Mouse (Mus musculus) forebrain, embryonic 11.5 days (tissue): Measurements from ENCODE around the gene Klhl8. TPM values are rescaled to one million over a fixed set of nuclear protein-coding genes. Genes with fewer than 3 reads are reported as not detected.
A peak's percentile ranks its signal among the peaks of the same experiment; 100 is the strongest.

Experiments
- ATAC-seq: fragments of 200-750 bp; cut with Nextera tagmentation; replicated peaks from 2 replicates; pipeline ENCODE4 v1.8.0; 2017; ENCODE audit warnings: moderate TSS enrichment; ENCODE audit not compliant: low FRiP score
- DNase-seq: peaks from one replicate; pipeline ENCODE4 v3.0.0-alpha.2; 2017; ENCODE audit warnings: low spot score
- H3K27ac ChIP-seq: fragments of 300-500 bp; sonication (generic); 2 replicates; pipeline ENCODE4 v1.5.1; 2014; ENCODE audit warnings: low read depth, low read length
- H3K27me3 ChIP-seq: fragments of 300-500 bp; sonication (generic); 2 replicates; pipeline ENCODE4 v1.6.1; 2014; ENCODE audit warnings: mild to moderate bottlenecking, low read length, mixed read lengths; ENCODE audit not compliant: control insufficient read depth, insufficient read depth
- H3K36me3 ChIP-seq: fragments of 300-500 bp; sonication (generic); 2 replicates; pipeline ENCODE4 v1.6.1; 2014; ENCODE audit warnings: mild to moderate bottlenecking, low read length, moderate library complexity, mixed read lengths; ENCODE audit not compliant: control insufficient read depth, insufficient read depth
- H3K4me1 ChIP-seq: fragments of 300-500 bp; sonication (generic); replicated peaks from 2 replicates; pipeline ENCODE4 v1.6.1; 2014; ENCODE audit warnings: low read length, mixed read lengths; ENCODE audit not compliant: control insufficient read depth, insufficient read depth
- H3K4me2 ChIP-seq: fragments of 300-500 bp; sonication (generic); 2 replicates; pipeline ENCODE4 v1.6.1; 2014; ENCODE audit warnings: low read depth, mild to moderate bottlenecking, low read length, moderate library complexity, mixed read lengths; ENCODE audit not compliant: severe bottlenecking
- H3K4me3 ChIP-seq: fragments of 300-500 bp; sonication (generic); 2 replicates; pipeline ENCODE4 v1.5.1; 2014; ENCODE audit warnings: low read depth, low read length
- H3K9ac ChIP-seq: fragments of 300-500 bp; sonication (generic); 2 replicates; pipeline ENCODE4 v1.6.1; 2014; ENCODE audit warnings: low read length
- H3K9me3 ChIP-seq: fragments of 300-500 bp; sonication (generic); 2 replicates; pipeline ENCODE4 v1.6.1; 2016; ENCODE audit warnings: low read length, mixed read lengths; ENCODE audit not compliant: control insufficient read depth
- WGBS: fragments of 180-500 bp; shearing (Covaris S2); extraction: QIAGEN DNeasy Blood & Tissue Kit; methylation state at CpG from one replicate; pipeline ENCODE4 v1.1.7; 2014; 5-methylcytosine and 5-hydroxymethylcytosine counted together
- polyA plus RNA-seq: library from polyadenylated mRNA; unstranded; fragments of >200 nt; fragmentation: Nextera tagmentation; extraction: Ambion mirVana; gene quantifications from 2 replicates; pipeline ENCODE4 v1.2.1, GENCODE M21; 2014

Klhl8 gene
- polyA plus RNA-seq, 1 experiment from 2014 or later = 12.3 TPM

- Histone ChIP-seq H3K4me3 (no peak overlapping the region), H3K4me2 (no peak overlapping the region), H3K27ac (no peak overlapping the region), H3K9me3 (no peaks in the 10 kb centered on the region), H3K4me1 (0 out of 2 replicates have a peak, but pooled peaks cover 2% of the 10 kb centered on the region), H3K9ac (no peak overlapping the region), H3K36me3 (no peaks in the 10 kb centered on the region), H3K27me3 (no peaks in the 10 kb centered on the region)
- ATAC-seq (peak; percentile 51), DNase-seq (peak; percentile 84)
- 29% methylated on average over 1 of the region's 1 CpGs for WGBS
Observed at GRCm38 (mm10) chr5:103817754-103818153, 93.3 kb downstream of the Klhl8 start.

GRCm38 (mm10) chr5:103816718-103817117, 94.3 kb downstream of the Klhl8 start:
- Histone ChIP-seq H3K4me3 (no peak overlapping the region), H3K9me3 (no peaks in the 10 kb centered on the region), H3K36me3 (no peaks in the 10 kb centered on the region), H3K27ac (no peak overlapping the region), H3K9ac (no peak overlapping the region), H3K4me1 (0 out of 2 replicates have a peak, but pooled peaks cover 2% of the 10 kb centered on the region), H3K4me2 (no peak overlapping the region), H3K27me3 (no peaks in the 10 kb centered on the region)
- WGBS = 89% methylated on average over 3 of the region's 3 CpGs
- ATAC-seq (no peak), DNase-seq (no peak)

- Histone ChIP-seq H3K27ac (no peak overlapping the region), H3K36me3 (no peaks in the 10 kb centered on the region), H3K9ac (no peak overlapping the region), H3K4me2 (no peak overlapping the region), H3K9me3 (no peaks in the 10 kb centered on the region), H3K4me3 (no peak overlapping the region), H3K27me3 (no peaks in the 10 kb centered on the region), H3K4me1 (0 out of 2 replicates have a peak, but pooled peaks cover 2% of the 10 kb centered on the region)
- ATAC-seq (no peak), DNase-seq (no peak)
- WGBS = 71% methylated on average over 4 of the region's 4 CpGs
Observed at GRCm38 (mm10) chr5:103815249-103815617, 95.8 kb downstream of the Klhl8 start.

GRCm38 (mm10) chr5:103814551-103815248, 96.4 kb downstream of the Klhl8 start:
- Histone ChIP-seq H3K27me3 (no peaks in the 10 kb centered on the region), H3K36me3 (no peaks in the 10 kb centered on the region)

GRCm38 (mm10) chr5:103813997-103814542, 97.0 kb downstream of the Klhl8 start:
- no peak for ATAC-seq
- Histone ChIP-seq H3K4me3 (no peak overlapping the region), H3K9me3 (no peaks in the 10 kb centered on the region), H3K4me1 (0 out of 2 replicates have a peak, but pooled peaks cover 2% of the 10 kb centered on the region), H3K27me3 (no peaks in the 10 kb centered on the region), H3K27ac (no peak overlapping the region), H3K4me2 (no peak overlapping the region), H3K9ac (no peak overlapping the region), H3K36me3 (no peaks in the 10 kb centered on the region)
- 92% methylated on average over 12 of the region's 12 CpGs for WGBS
- no peak for DNase-seq

More at GRCm38 (mm10) chr5:103814551-103815248, 96.4 kb downstream of the Klhl8 start:
- Histone ChIP-seq H3K4me1 (0 out of 2 replicates have a peak, but pooled peaks cover 2% of the 10 kb centered on the region), H3K4me2 (no peak overlapping the region), H3K9me3 (no peaks in the 10 kb centered on the region), H3K9ac (no peak overlapping the region), H3K4me3 (no peak overlapping the region), H3K27ac (no peak overlapping the region)
- no peak for ATAC-seq
- WGBS = 72% methylated on average over 16 of the region's 16 CpGs
- no peak for DNase-seq

- Histone ChIP-seq H3K36me3 (no peaks in the 10 kb centered on the region), H3K4me2 (no peak overlapping the region), H3K4me1 (0 out of 2 replicates have a peak, but pooled peaks cover 2% of the 10 kb centered on the region), H3K27ac (no peak overlapping the region), H3K9me3 (no peaks in the 10 kb centered on the region), H3K9ac (no peak overlapping the region), H3K4me3 (no peak overlapping the region), H3K27me3 (no peaks in the 10 kb centered on the region)
- DNase-seq (no peak), ATAC-seq (no peak)
- 66% methylated on average over 5 of the region's 5 CpGs for WGBS
Observed at GRCm38 (mm10) chr5:103813291-103813690, 97.8 kb downstream of the Klhl8 start.

Other genes starting within 250 kb of the Klhl8 start
- 7.1 and 7.9 TPM in 2 replicates for gene Aff1, start 218.9 kb downstream of the Klhl8 start, polyA plus RNA-seq
- not detected in 2 replicates for gene Hsd17b13, start 66.2 kb upstream of the Klhl8 start, polyA plus RNA-seq
- 0.95 and 0.96 TPM in 2 replicates for gene Hsd17b11, start 110.7 kb upstream of the Klhl8 start, polyA plus RNA-seq
- gene Nudt9, start 135.0 kb upstream of the Klhl8 start, polyA plus RNA-seq = 61.3 and 65.2 TPM in 2 replicates
- gene Gm17660, start 166.3 kb upstream of the Klhl8 start, polyA plus RNA-seq = not detected in 2 replicates
- 23.3 and 24.1 TPM in 2 replicates for gene Sparcl1, start 202.5 kb upstream of the Klhl8 start, polyA plus RNA-seq